Mouse (Mus musculus): ENCODE measurements at regions not wholly inside any gene's neighbourhood (a gene's known extent, or its start where the extent isn't known, plus 50 kb on each side); places are given as distances from the start of the nearest gene placed in this dataset.
A peak's percentile ranks its signal among the peaks of the same experiment; 100 is the strongest.

DNA sequence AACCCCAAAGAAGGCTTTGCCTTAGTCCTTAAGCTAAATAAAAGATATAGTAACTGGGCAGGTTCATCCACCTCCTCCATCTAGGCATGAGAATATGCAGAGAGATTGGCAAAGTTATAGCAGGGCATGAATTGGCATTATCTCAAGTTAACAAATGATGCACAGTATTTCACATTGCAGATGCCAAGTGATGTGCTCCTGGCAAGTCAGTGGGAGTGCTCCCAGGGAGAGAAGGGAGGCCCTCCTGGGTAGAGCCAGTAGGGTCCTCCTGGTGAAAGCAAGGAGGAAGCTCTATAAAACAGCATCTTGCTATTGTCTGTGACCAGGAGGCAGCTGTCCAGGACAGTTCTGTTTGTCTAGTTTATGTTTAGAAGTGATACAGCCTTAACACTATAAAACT lies 496.6 kb upstream of the Sox11 start:
- DNase-seq (ENCODE audit: low read depth, low spot score): no peak

DNA sequence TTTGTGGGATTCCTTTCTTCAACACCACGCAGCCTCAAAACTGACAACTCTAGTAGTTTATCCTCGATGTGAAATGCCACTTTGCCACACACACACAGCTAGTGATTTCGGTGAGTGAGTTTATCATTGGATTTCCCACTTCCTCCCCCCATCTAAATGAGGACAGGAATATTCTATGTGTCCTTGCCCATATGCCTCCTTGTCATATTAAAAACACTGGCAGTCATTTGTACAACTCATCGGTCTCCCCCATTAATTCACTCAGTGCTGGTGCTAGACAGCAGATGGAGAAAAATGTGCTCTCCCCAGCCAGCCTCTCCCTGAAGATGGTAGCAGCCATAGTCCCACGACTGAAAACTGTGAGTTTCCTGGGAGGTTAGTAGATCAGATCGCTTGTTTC lies 496.0 kb upstream of the Sox11 start:
- no peak for DNase-seq (ENCODE audit: low read depth, low spot score)

DNA sequence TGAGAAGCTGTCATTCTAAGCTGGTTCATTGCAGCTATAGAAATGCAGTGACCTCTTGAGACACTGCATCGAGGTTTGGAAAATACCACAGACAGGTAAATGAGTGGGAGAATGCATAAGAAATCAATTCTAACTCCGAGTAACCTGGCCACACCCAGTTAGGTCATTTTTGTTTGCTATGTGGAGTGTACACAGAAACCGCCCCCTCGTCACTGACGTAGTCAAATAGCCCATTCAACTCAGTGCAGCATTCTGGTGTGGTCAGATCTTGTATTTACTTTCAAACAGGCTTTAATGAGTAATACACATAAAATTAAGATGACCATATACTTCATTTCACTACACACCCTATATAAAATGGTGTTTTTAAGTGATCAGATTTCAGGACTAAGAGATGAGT lies 483.8 kb upstream of the Sox11 start:
- no peak for DNase-seq (ENCODE audit: low read depth, low spot score)

DNA sequence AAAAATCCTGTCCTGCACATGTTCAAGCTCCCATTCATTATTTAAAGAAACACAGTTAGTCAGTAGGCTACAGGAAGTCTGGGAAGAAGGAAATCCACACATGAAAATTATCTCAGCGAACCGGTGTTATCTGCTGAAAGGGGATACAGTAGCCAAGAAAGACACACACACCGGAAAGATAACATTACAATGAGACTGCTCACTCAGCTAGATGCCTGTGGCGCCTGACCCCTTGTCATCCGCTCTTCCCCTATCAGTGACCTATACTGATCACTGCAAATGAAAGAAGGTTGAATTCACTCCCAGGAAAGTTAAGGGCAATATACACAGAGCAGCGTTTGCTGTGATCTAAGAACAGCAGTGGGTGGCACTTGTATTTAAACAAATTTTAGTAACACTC lies 481.0 kb upstream of the Sox11 start:
- no peak for DNase-seq (ENCODE audit: low read depth, low spot score)

DNA sequence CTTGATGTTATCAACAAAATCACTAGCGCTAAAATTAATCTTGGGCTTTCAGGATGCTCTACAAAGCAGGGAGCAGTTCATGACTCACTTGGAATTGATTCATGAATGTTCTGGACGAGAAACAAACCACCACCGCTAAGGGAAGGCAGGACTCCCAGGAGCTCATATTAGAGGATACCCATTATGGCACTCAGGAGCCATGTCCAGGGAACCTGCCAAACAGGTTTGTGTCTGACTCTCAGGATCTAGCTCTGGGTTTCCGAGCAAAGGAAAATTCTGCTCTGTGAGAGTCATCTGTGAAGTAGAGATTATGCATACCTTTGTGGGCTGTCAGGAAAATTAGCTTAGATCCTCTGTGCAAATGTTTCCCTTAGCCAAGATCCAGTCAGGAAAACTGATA lies 454.3 kb upstream of the Sox11 start:
- DNase-seq (ENCODE audit: low read depth, low spot score): no peak

DNA sequence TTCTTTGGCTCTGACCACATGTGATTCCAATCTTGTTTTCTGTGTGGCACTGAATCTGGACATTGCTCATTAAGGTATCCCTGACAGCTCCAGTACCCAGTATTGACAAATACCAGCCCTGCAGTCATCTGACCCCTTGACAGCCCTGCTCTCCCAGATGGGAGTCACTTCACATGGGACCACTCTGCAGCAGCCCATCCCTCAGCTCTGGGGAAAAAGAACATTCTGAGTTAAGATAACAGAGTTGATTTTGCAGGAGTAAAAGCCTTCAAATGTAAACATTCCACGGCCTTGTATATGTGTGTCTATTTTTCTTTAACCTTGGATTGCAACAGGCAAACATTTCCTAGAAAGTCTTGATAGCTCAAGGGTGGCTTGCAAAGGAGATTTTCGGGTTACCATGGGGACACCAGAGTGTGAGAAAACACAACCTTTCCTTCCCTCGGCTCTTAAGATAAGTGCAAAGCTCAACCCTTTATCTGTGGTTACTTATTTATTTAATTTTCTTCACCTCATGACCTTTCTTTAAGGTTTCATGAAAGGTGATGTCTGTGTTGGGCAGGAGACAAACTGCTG lies 444.4 kb upstream of the Sox11 start:
- no peak for DNase-seq (ENCODE audit: low read depth, low spot score)

DNA sequence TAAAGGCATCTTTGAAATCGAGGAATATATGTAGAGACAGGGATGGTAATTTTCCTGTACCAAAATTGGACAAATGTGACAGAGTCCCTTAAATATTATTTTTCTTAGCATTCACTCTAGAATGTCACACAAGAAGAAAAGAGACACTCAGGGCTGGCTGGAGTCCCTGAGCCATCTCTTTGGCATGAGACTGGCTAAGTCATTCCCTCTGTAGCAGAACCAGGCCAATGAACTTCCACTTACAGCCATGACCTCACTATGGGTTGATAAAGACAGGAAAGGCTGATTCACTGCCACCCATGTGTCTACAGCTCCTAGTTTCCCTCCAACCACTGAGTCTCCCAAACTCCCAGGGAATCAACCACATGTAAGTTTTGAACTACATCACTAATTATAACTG lies 438.4 kb upstream of the Sox11 start:
- no peak for DNase-seq (ENCODE audit: low read depth, low spot score)

DNA sequence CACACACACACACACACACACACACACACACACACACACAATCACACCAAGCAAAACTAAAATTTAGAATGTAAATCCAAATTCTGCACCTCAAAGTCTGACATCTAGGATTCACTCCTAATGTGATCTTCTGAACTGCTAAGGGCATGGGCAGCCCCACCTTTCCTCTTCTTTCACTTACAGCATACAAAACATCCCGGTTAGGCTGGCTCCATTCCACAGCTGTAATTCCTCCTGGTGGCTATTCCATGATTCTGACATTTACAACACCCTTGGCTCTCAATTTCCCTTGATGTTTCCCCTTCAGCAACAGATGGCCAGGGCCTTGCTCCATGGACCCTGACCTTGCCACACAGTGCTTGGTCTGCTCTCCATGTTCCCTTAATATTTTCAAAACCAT lies 423.6 kb upstream of the Sox11 start:
- DNase-seq (ENCODE audit: low read depth, low spot score): no peak

DNA sequence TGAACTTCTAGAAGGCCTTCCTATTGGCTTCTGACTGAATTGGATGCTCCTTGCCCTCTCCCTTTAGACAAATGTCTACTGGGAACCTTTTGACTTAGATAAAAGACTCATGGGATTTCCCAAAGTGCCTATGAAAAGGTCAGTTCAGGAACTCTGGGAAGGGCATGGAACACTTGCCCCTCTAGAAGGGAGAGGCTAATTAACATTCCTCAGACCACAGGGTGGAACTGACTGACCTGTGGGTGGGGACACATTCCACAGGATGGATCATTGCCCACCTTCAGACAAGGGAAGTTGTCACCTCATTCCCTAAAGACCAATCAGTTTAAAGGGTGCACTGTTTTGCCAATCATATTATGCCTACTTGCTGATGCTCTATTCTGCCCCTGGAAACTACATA lies 416.6 kb upstream of the Sox11 start:
- DNase-seq (ENCODE audit: low read depth, low spot score): peak; percentile 56

DNA sequence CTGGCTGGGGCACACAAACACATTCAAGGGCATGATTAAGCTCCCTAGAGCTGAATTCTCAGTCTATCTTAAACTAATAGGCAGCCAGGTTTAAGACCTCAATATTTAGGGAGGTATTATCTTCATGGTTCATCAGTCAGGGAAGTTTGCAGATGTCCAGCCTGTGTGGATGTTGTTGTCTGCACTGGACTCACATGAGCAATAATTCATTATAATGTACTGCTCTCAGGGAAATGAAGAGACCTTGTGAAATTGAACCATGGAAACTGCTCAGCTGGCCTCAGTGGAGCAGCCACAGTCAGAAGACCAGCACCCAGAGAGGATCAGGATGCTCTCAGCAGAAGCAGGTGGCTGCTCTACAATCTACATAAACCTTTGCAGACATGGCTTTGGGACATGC lies 415.3 kb upstream of the Sox11 start:
- no peak for DNase-seq (ENCODE audit: low read depth, low spot score)

DNA sequence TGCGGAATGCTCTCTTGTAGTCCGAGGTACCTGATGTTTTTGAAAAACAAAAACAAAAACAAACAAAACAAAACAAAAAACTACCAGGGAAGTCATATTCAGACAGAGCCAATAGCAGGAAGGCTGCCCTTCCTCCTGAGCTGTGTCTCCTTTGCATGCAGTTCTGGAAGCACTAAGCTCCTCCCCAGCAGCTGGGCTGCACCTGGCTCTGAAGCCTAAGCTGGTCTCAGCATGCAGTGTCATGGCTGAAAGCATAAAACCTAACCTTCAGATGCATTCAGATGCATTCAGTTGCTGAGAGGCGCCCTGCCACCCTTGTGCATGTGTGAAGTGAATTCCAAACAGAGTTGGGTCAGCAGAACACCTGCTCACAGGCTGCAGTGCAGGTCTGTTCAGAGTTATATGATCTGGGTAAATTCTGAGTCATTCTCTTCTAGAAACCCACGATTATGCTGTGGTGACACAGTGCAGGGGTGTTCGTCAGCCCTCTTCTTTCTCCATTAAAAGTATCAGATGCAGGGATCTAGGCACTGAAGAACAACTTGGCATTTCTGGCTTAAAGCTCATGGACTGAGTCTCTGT lies 382.3 kb upstream of the Sox11 start:
- DNase-seq (ENCODE audit: low read depth, low spot score): no peak

DNA sequence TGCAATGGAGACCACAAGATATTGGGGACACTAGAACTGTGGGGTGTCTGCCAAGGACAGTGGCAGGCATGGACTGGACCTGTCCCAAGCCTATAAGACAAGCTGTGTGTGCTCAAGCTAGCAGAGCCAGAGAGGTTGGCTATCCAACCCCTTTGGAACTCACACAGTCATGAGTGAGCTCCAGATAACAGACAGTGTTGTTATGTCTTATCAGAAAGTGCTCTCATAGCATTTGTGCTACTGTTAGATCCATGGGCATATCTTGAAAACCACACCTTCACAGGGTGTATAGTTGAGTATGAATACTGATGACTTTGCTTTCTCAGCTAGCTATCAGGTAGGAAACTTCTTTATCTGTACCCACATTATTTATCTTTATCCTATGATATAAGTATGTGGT lies 338.1 kb upstream of the Sox11 start:
- no peak for DNase-seq (ENCODE audit: low read depth, low spot score)

DNA sequence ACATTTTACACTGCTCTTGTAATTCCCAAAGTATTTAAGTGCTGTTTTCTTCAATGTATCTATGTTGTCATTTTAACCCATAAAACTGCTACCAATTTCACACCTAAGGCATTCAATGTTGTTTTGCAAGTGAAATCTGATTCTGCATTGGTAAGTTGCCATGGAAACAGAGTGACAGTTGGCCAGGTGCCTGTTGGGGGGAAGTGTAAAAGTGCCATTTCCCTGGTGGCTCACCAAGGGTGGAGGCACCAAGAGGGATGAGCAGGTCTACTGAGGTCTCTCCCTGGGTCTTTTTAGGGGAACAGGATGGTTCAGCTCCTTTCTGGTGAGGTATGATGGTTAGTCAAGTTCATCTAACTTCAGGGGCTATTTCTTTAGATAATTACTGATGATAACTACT lies 331.0 kb upstream of the Sox11 start:
- no peak for DNase-seq (ENCODE audit: low read depth, low spot score)

DNA sequence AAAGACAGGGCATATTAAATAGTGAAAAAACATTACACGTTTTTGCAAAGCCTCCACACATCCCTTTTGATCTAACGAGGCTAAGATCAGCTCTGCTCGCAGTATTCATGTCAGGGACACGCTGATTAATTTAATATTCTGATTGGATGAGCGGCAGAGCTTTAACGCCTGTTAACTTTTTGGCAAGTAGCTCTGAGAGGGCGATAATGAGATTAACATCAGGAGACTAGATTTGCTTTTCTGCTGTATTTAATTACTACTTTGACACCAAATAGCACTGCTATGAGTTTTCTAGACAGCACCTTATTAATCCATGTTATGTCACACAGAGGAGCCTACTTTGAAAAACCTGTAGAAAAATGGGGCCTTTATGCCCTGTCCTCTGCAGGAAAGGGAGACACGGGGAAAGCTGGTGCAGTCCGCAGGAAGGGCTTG lies 328.3 kb upstream of the Sox11 start:
- no peak for DNase-seq (ENCODE audit: low read depth, low spot score)

DNA sequence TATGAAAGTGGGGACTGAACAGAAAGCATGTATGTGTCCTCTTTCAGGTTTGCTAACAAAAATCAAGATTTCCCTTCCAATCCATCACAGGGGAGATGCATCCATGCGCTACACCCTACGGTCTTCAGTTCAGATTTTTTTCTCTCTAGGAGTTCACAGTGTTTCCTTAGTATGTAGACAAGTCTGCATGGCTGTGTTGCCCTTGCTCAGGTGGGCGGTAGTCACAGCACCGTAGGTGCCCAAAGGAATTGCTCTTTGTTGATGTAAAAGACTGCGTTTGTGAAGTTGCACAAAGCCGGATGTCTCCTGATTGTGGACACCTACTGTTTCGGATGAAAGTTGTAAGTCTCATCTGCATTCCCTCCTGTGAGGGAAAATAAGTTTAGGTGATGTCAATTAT lies 327.8 kb upstream of the Sox11 start:
- DNase-seq (ENCODE audit: low read depth, low spot score): no peak

DNA sequence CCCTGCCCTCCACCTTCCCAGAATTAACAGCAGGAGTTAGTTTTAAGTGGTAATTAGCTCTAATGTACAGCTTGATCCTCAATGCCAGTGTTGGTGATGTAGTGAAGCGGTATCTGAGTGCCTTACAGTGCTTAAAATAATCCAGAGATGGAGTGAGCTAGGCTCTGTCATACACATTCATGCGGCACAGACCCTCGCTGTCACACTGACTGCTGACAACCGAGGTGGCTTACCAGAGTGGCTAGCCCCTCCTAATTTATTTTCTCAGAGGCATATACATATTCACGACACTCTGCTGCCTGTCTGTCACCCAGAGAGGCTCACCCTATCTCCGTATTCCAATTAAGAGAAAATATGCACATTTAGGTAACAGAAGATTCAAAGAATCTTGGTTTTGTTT lies 327.2 kb upstream of the Sox11 start:
- no peak for DNase-seq (ENCODE audit: low read depth, low spot score)

DNA sequence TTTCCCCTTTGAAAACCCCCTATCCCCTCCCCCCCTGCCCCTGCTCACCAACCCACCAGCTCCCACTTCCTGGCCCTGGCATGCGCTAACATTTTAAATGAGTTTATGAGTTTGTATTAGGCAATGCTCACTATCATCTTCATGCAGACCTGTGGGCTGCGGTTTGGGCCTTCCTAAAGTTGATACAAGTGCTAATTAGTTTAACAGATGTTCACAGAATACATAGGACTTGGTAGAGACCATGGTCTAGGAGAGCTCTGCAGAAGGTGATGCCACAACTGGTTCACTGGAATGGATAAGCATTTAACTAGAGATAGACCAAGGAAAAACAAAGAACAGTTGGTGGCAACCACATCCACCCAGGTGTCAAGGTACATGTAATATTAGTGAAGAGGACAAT lies 324.1 kb upstream of the Sox11 start:
- no peak for DNase-seq (ENCODE audit: low read depth, low spot score)

DNA sequence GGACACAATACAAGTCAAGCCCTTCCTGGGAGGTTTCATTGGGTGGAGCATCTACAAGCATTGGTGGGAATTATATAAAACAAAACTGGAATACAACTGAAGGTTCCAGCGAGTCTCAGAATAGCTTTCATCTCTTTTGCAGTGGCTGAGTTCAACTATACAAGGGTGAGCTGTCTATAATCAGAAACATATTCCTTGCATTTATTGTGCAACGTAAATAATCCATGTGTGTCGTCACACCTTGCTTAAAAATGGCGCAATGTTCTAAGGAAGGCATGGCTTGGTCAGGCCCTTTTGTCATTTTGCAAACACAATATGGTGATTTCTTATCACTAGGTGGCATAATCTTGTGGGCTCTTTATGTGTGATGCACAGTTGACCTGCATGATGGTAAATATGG lies 320.8 kb upstream of the Sox11 start:
- DNase-seq (ENCODE audit: low read depth, low spot score): no peak

DNA sequence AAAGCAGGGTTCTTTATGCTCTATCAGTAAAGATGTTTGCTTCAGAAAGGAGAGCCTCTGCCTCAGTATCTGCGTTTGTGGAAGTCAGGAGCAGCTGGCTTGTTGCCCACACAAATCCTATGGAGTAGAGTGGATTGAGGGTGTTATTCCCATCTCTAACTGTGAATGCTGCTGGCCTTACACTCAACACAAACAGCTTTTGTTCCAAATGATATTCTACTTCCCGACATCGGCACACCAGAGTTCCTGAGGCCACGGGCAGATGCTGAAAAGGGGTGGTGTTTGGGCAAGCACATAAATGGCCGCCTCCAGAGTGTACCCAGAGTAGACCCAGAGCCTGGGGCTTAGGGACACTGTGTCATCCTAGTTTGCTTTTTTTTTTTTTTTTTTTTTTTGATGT lies 320.3 kb upstream of the Sox11 start:
- no peak for DNase-seq (ENCODE audit: low read depth, low spot score)

DNA sequence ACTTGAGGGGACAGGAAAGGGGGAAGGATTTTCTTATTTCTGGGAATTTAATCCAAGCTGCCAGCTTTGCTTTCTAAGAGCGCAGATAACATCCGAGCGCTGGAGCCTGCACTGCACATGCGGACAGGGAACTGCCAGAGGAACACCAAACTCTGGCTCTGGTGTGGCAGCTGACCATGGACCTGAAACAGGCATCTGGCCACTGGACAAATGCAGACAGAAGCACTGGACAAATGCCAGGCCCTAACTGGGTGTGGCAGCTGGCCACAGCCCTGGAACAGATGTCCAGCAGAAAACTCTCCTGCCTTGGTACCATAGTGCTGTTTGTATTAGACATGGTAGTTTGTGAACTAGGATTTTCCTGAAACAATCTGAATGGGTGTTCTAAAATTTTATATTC lies 315.2 kb upstream of the Sox11 start:
- DNase-seq (ENCODE audit: low read depth, low spot score): no peak

DNA sequence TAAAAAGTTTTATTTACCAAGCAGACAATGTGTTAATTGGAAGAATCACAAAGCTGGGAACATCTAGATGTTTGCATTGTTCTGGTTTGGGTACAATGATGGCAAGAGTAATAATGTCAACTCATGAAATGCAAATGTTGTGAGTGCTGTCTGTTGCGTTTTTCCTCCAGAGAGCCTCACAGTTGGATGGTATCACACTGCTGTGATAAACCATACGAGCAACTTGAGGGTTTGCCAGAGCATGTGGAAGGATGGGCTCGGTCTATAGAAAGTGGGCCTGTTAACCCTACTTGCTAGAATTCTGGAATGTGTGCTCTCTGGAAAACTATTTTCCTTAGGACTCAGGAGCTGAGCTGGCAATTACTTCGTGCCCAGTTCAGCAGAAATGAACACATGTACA lies 311.2 kb upstream of the Sox11 start:
- no peak for DNase-seq (ENCODE audit: low read depth, low spot score)

DNA sequence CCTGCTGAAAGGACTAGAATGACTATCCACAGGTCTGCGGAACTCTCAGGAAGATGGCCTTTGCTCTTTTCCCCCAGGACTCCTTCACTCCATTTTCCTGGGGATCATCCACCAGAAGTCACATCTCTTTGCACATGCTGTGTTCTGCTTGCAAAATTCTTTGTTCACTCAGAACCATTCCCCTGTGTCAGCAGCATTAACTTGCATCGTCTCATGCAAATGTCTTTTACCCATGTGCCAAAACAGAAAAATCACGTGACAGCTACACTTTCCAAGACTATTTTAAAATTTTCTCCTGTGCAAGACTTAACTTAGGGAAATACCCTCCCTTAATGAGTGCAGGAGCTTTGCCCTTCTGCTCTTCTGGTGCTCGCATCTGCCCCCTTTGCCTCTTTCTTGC lies 306.2 kb upstream of the Sox11 start:
- DNase-seq (ENCODE audit: low read depth, low spot score): no peak

DNA sequence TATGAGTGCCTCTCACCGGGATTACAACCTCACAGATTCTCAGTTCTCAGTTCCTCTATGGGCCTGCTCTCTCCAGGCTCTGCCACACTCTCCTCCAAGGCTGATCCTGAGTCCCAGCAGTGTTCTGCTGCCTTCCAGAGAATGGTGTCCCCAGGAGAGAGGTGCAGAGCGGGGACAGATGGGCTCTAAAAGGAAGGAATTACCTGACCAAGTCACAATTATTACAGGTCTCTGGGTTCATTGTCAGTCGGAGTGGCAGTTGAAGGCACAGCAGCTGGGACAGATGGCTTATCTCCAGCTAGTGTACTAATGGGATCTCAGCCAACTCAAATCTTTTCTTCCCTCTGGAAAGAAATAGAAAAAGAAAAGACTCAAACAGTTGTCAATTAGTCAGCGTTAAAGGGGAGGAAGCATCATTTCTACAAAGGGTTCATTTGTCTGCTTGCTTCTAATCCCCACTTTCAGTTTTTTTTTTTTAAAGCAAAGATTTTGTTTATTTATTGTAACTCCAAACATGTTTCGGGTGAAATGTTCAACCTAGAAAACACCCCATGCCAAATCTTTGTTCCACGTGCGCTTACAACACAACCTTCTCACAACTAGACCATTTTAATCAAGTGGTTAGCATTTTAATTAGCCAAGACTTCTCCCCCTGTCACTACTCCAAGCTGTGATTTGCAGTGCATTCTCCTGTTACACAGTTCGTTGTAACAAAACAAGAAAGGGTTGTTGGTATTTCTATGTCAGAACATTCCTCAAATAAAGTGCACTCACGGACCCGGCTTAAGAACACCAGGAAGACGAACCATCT lies 304.3 kb upstream of the Sox11 start:
- no peak for DNase-seq (ENCODE audit: low read depth, low spot score)

All from ZHBTc4 (cell line).